Mouse (Mus musculus) kidney, postnatal 14 days (tissue): ENCODE measurements around the gene Sprr2a3.
"Not testable (repeated sequence)": the region's sequence is repeated elsewhere in the genome, so short reads cannot be mapped to it uniquely, and the experiment has no call there.

Source experiments
- DNase-seq: peaks from one replicate; pipeline ENCODE4 v3.0.0; 2022; ENCODE audit warnings: mixed read lengths

Sprr2a3 gene

DNA sequence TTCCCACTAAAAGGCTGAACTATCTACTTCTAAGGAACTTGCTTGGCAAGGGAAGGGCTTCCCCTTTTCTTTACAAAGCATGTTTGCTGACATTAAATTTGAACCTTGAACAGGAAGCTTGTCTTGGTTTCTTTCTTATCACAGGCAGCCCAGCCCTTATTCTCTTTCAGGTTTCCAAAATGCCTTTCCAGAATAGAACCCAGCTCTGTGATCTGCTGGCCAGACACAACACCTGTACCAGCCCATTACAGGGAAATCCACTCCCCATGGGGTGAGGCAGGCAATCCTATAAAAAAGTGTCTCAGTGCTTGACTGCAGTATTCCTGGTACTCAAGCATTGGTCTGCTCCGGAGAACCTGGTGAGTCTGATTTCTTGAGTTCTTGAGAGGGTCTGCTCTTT, at the start of gene Sprr2a3:
Gene Sprr2a3, plus strand, starts transcription at position 317 of the 400 bp plus-strand sequence.
- DNase-seq, result not testable (repeated sequence)

DNA sequence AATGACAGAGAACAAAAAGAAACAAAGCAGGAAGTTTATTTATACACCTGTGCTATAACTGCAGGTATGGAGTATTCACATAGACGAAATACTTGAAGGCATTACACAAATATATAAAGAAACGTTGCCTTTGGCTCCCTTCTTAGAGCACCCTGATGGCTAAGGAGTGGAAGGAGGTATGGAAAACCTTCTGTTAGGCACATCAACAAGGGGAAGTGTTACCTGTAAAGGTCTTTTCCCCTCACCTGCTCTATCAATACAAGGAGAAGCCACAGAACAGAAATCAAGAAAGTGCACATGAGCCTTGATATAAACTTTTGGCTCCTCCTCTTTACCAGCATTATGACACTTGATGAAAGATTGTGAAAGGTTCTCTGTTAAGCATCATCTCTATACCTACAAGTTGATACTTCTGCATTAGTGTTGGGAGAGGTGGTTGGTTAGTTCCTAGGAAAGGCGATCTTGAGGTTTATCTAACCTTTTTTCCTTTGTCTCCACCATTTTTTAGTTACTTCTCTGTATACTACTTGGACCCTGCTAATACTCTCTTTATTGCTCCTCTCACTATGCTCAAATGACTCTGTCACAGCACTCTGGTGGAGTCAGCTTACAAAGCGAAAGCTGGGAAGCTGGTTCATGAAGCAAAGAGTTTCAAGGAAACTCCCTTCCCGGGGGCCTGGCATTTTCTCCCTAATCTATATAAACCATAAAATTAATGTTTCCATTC, 48.6 kb upstream of the Sprr2a3 start:
- DNase-seq, result not testable (repeated sequence)

DNA sequence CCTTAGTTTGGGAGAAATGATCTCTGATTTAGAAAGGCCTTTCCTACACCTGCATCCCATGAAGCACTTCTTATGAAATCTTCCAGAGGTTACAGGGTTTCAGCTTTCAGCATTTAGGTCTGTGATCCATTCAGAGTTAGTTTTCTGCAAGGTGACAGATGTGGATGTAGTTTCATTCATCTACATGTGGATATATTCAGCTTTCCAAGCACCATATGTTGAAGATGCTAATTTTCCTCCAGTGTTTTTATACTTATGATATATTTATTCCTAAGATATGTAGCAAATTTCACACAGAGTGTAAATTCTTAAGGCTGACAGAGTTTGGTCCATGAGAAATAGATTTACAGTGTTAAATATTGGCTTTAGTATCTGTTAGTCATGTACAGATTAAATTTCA, 46.5 kb upstream of the Sprr2a3 start:
- DNase-seq, result not testable (repeated sequence)

DNA sequence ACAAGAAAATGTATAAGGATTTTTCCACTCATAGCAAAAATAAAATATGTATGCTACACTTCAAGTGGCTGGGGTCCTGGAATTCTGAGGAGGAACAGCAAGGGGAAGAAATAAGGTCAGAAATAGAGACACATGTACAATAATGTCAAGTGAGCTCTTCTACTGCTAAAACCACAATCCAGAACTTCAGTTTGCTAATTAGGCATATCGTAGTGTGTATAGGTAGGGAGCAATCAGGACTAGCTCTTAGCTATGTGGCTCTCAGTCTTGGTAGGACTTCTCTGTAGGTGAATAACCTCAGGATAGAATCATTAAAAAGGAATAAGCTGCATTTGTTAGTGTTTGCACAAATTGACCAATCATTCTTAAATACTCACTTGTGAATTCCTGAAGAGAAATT, 46.0 kb upstream of the Sprr2a3 start:
- not testable (repeated sequence) for DNase-seq

DNA sequence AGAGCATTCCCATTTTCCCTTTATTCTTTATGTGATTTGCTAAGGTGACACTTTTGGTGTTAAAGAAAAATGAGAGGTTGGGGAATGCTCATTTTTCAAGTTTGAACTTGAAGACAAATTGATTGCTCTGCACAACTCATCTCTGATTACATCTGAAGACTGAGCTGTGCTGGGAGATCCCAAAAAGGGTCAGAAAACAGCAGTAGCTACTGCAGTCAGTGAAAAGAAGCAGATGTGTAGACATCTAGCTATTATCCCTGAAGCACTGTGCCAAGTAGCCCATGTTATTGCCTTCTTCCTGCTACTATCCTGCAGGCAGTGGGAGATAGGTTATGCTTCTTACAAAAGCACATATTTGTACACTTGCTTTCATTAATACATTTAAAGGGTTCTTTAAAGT, 40.4 kb upstream of the Sprr2a3 start:
- not testable (repeated sequence) for DNase-seq

DNA sequence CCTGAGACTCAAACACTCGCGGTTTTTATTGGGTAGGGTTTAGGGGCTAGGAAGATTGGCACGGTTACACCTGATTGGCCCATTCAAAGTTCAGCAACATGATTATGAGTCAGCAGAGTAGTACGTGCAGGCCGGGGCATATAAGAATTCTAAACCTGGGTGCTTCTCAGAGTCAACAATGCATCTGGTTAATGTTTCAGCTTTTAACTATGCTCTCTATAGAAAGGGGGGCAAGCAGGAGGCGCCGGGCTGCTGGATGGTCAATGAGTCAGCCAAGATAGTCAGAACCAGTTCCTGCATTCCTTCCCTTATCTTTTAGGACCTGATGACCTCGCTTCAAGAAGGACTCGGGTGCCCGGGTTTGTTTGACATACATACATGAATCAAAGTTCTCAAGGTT, 39.0 kb upstream of the Sprr2a3 start:
- not testable (repeated sequence) for DNase-seq

DNA sequence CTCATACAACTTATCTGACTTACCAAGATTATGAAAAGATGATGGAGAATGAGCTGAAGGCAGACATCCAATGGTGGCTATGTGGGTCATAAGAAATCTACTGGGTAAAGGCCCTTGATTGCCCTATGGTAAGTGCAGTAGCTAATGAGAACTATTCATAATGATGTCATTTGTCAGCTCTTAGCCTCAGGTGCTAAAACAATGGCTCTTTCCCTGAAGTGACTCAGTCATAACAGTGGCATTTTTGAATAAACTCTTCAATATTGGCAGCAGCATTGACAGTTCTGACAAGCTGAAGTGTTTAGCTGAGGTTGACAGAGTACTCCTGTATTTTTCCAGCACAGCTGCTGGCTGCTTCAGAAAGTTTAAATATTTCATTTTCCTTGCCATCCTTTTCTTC, 36.7 kb upstream of the Sprr2a3 start:
- not testable (repeated sequence) for DNase-seq

DNA sequence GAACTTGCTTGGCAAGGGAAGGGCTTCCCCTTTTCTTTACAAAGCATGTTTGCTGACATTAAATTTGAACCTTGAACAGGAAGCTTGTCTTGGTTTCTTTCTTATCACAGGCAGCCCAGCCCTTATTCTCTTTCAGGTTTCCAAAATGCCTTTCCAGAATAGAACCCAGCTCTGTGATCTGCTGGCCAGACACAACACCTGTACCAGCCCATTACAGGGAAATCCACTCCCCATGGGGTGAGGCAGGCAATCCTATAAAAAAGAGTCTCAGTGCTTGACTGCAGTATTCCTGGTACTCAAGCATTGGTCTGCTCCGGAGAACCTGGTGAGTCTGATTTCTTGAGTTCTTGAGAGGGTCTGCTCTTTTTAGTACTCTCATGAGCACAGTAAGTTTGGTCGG, 34.8 kb upstream of the Sprr2a3 start:
- DNase-seq, result not testable (repeated sequence)

DNA sequence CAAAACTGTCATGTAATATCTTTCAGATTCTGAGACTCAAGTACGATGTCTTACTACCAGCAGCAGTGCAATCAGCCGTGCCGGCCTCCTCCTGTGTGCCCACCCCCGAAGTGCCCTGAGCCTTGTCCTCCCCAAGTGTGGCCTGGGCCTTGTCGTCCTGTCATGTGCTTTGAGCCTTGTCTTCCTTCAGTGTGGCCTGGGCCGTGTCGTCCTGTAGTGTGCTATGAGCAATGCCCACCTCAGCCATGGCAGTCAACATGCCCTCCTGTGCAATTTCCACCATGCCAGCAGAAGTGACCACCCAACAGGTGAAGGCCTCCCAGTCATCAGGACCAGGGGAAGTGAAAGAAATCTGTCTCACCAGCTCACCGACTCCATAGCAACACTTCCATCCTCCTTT, 31.4 kb upstream of the Sprr2a3 start:
- not testable (repeated sequence) for DNase-seq

DNA sequence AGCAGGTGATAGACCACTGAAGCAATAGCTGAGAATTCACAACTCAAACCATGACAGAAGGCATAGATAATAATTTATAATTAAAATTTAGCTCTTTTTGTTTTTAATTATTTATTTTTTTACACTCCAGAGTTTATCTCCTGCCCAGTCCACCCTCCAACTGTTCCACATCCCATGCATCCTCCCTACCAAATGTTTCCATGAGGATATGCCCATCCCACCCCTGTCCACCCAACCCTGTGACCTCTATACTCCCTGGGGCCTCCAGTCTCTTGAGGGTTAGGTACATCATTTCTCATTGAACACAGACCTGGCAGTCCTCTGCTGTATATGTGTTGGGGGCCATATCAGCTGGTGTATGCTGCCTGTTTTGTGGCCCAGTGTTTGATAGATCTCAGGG, 26.7 kb upstream of the Sprr2a3 start:
- not testable (repeated sequence) for DNase-seq

DNA sequence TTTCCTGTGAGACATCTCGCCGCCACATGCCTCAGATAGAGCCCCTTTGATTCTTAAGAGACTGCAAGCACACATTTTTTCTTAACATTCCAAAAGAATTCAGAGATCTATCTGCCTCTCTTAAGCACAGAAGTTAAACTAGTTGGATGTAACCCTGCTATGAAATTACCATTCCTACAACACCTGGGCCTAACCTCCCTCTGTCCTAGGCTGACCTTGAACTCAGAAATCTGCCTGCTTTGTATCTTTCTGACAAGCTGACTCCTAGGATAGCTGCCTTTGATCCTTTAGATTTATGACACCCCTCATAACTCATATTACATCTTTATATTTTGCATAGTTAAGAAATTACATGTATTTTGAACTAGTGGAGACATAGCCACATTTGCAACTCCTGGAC, 21.8 kb upstream of the Sprr2a3 start:
- DNase-seq, result not testable (repeated sequence)

DNA sequence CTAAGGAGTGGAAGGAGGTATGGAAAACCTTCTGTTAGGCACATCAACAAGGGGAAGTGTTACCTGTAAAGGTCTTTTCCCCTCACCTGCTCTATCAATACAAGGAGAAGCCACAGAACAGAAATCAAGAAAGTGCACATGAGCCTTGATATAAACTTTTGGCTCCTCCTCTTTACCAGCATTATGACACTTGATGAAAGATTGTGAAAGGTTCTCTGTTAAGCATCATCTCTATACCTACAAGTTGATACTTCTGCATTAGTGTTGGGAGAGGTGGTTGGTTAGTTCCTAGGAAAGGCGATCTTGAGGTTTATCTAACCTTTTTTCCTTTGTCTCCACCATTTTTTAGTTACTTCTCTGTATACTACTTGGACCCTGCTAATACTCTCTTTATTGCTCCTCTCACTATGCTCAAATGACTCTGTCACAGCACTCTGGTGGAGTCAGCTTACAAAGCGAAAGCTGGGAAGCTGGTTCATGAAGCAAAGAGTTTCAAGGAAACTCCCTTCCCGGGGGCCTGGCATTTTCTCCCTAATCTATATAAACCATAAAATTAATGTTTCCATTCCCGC, 13.7 kb upstream of the Sprr2a3 start:
- not testable (repeated sequence) for DNase-seq

DNA sequence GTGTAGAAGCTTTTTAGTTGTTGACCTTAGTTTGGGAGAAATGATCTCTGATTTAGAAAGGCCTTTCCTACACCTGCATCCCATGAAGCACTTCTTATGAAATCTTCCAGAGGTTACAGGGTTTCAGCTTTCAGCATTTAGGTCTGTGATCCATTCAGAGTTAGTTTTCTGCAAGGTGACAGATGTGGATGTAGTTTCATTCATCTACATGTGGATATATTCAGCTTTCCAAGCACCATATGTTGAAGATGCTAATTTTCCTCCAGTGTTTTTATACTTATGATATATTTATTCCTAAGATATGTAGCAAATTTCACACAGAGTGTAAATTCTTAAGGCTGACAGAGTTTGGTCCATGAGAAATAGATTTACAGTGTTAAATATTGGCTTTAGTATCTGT, 11.7 kb upstream of the Sprr2a3 start:
- not testable (repeated sequence) for DNase-seq

DNA sequence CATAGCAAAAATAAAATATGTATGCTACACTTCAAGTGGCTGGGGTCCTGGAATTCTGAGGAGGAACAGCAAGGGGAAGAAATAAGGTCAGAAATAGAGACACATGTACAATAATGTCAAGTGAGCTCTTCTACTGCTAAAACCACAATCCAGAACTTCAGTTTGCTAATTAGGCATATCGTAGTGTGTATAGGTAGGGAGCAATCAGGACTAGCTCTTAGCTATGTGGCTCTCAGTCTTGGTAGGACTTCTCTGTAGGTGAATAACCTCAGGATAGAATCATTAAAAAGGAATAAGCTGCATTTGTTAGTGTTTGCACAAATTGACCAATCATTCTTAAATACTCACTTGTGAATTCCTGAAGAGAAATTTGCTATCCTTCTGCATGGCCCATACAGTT, 11.2 kb upstream of the Sprr2a3 start:
- not testable (repeated sequence) for DNase-seq

DNA sequence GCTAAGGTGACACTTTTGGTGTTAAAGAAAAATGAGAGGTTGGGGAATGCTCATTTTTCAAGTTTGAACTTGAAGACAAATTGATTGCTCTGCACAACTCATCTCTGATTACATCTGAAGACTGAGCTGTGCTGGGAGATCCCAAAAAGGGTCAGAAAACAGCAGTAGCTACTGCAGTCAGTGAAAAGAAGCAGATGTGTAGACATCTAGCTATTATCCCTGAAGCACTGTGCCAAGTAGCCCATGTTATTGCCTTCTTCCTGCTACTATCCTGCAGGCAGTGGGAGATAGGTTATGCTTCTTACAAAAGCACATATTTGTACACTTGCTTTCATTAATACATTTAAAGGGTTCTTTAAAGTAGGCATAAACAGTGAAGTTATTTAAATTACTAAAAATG, 5.6 kb upstream of the Sprr2a3 start:
- not testable (repeated sequence) for DNase-seq

DNA sequence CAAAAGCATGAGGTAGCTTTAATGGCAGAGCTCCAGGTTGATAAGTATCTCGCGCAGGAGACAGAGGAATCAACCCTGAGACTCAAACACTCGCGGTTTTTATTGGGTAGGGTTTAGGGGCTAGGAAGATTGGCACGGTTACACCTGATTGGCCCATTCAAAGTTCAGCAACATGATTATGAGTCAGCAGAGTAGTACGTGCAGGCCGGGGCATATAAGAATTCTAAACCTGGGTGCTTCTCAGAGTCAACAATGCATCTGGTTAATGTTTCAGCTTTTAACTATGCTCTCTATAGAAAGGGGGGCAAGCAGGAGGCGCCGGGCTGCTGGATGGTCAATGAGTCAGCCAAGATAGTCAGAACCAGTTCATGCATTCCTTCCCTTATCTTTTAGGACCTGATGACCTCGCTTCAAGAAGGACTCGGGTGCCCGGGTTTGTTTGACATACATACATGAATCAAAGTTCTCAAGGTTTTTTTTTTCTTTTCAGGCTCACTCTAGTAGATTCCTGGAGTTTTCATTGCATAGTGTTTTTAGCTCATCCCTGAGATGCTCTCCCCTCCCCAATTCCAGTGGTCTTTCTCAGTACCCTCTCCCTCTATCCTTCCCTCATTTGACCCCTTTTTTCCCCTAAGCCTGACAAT, 4.1 kb upstream of the Sprr2a3 start:
- DNase-seq, result not testable (repeated sequence)

DNA sequence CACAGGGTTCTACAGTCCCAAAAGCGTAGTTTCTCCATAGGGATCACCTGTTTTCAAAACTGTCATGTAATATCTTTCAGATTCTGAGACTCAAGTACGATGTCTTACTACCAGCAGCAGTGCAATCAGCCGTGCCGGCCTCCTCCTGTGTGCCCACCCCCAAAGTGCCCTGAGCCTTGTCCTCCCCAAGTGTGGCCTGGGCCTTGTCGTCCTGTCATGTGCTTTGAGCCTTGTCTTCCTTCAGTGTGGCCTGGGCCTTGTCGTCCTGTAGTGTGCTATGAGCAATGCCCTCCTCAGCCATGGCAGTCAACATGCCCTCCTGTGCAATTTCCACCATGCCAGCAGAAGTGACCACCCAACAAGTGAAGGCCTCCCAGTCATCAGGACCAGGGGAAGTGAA, 3.3 kb downstream of the Sprr2a3 start:
- DNase-seq, result not testable (repeated sequence)

DNA sequence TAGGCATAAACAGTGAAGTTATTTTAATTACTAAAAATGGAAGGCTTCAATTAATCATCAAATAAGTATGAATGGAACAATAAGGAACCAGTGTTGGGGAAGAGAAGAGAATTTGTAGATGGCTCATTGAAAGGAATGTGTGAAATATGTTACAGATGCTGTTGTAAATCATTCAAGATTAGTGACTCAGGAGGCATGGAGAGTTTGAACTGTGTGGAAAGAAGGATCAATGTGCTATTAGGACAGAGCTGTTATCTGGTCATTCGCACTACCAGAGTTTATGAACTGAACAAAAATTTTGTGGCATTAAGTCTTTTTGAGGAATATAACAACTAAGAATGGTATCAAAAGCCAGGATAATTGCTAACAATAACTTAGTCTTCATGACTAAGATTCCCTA, 22.2 kb downstream of the Sprr2a3 start:
- no peak for DNase-seq

DNA sequence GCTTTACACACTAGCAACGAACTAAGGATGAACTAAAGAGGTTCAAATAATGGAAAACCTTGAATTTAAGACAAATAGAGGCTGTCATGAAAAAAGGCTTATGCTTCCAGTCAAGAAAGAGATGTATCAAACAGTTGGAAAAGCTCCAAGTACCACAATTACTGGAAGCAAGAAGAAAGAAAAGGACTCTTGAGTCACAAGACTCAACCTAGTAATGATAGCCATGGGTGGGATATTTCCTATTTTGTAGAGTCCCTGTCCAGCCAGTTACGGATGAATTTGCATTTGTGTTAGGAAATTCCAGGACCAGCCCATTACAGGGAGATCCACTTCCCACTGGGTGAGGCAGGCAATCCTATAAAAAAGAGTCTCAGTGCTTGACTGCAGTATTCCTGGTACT, 31.1 kb downstream of the Sprr2a3 start, which contains the start of gene Sprr2b:
Gene Sprr2b, plus strand, starts transcription at position 301 of the 400 bp plus-strand sequence.
- DNase-seq, result no peak

DNA sequence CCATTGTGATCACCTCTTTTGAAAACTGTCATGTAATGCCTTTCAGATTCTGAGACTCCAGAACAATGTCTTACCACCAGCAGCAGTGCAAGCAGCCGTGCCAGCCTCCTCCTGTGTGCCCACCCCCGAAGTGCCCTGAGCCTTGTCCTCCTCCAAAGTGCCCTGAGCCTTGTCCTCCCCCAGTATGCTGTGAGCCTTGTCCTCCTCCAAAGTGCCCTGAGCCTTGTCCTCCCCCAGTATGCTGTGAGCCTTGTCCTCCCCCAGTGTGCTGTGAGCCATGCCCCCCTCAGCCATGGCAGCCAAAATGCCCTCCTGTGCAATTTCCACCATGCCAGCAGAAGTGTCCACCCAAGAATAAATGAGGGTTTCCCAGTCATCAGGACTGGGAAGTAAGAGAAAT, 32.2 kb downstream of the Sprr2a3 start:
- DNase-seq, result no peak

DNA sequence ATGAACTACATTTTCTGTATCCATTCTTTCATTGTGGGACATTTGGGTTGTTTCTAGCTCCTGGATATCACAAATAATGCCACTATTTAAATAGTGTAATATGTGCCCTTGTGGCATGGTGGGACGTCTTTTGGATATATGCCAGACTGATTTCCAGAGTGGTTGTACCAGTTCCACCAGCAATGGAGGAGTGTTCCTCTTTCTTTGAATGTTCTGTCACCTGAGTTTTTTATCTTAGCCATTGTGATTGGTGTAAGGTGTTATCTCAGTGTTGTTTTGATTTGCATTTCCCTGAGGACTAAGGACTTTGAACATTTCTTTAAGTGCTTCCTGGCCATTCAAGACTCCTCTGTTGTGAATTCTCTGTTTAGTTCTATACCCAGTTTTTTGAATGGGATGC, 51.1 kb downstream of the Sprr2a3 start:
- DNase-seq, result no peak

DNA sequence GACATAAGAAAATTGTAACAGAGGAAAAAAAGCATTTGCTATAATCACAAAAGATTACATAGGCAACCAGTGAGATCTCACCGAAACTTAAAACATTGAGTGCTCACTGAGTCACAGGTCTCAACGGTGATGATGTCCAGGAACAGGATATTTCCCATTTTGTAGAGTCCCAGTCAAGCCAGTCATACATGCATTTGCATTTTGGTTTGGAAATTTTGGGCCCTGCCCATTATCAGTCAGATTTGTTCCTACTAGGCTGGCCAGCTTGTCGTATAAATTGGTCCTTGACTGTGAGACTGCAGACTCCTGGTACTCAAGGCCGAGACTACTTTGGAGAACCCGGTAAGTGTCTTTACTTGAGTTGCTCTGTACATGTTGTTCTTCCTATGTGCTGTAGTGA, 53.6 kb downstream of the Sprr2a3 start, which contains the start of gene Sprr2d:
Gene Sprr2d, plus strand, starts transcription at position 301 of the 400 bp plus-strand sequence.
- no peak for DNase-seq
